Mouse (Mus musculus): Measurements from ENCODE around the gene Hdac7. TPM values are rescaled to one million over a fixed set of nuclear protein-coding genes. Genes with fewer than 3 reads are reported as not detected.
"Not testable (repeated sequence)": the region's sequence is repeated elsewhere in the genome, so short reads cannot be mapped to it uniquely, and the experiment has no call there.

Hdac7 gene
- polyA plus RNA-seq, 1 experiment from 2014 or later, result 19.4 TPM

GRCm38 (mm10) chr15:97875784-97876183 is 31.5 kb upstream of the Hdac7 start:
- H3K36me3 ChIP-seq (ENCODE audit: control insufficient read depth, insufficient read depth, low read length), result no peaks in the 10 kb centered on the region
- H3K9ac ChIP-seq (ENCODE audit: low read depth, low read length), result no peak overlapping the region
- no peaks in the 10 kb centered on the region for H3K9me3 ChIP-seq (ENCODE audit: control insufficient read depth, low read length)
- no peaks in the 10 kb centered on the region for H3K4me1 ChIP-seq (replicated peaks; ENCODE audit: control insufficient read depth, insufficient read depth, low read length)
- no peak overlapping the region for H3K4me3 ChIP-seq (ENCODE audit: low read depth, low read length)
- no peaks in the 10 kb centered on the region for H3K27me3 ChIP-seq (ENCODE audit: control insufficient read depth, insufficient read depth, low read length)
- no peak overlapping the region for H3K4me2 ChIP-seq (replicated peaks; ENCODE audit: low read depth, low read length)
- DNase-seq (ENCODE audit: low spot score), result no peak
- no peak overlapping the region for H3K27ac ChIP-seq (ENCODE audit: low read depth, low read length)
- no peak for ATAC-seq (ENCODE audit: low FRiP score)
- WGBS, result 85% methylated on average over 8 of the region's 8 CpGs

DNA sequence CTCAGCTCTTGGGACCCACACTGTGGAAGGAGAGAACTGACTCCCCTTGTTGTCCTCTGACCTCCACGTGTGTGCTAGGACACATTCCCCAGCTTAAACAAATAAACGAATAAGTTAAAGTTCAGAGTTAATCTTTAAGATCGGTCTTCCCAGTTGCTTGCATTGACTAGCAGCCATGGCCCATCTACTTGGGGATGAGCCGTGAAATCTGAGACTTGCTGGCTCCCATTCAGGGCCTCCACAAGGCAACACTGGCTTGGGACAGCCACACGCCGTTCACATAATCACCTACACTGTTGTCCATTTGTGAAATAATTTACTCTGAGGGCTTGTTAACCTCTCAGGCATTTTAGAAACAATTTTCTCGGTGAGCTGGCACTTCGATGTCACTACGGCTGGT is 29.4 kb upstream of the Hdac7 start:
- no peak for DNase-seq (ENCODE audit: low spot score)

DNA sequence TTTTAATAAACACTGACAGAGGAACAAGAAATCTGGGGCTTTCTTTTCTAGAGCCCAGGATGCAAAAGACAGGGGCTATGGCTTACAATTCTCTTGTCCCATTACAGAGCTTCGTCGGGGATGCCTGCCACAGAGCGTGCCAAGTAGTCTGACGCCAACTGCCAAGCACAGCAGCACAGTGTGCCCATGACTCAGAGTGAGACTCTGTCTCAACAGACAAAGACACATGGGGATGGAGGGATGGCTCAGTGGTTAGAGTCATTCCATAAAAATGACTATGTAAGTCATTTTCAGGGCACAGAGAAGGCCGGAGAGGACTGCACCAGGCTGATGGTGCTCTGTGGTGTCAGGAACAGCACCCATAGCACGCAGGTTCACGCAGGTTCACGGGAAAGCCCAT is 27.9 kb upstream of the Hdac7 start:
- Histone ChIP-seq H3K4me1 (replicated peaks; ENCODE audit: control insufficient read depth, insufficient read depth, low read length) (no peaks in the 10 kb centered on the region), H3K9ac (ENCODE audit: low read depth, low read length) (no peak overlapping the region), H3K9me3 (ENCODE audit: control insufficient read depth, low read length) (no peaks in the 10 kb centered on the region), H3K4me3 (ENCODE audit: low read depth, low read length) (no peak overlapping the region), H3K27ac (ENCODE audit: low read depth, low read length) (no peak overlapping the region), H3K36me3 (ENCODE audit: control insufficient read depth, insufficient read depth, low read length) (no peaks in the 10 kb centered on the region), H3K4me2 (replicated peaks; ENCODE audit: low read depth, low read length) (no peak overlapping the region), H3K27me3 (ENCODE audit: control insufficient read depth, insufficient read depth, low read length) (no peaks in the 10 kb centered on the region)
- DNase-seq (ENCODE audit: low spot score) (no peak), ATAC-seq (ENCODE audit: low FRiP score) (no peak)
- 93% methylated on average over 8 of the region's 8 CpGs for WGBS

More for the DNA sequence above, 29.4 kb upstream of the Hdac7 start:
- Histone ChIP-seq H3K4me2 (replicated peaks; ENCODE audit: low read depth, low read length) (no peak overlapping the region), H3K4me1 (replicated peaks; ENCODE audit: control insufficient read depth, insufficient read depth, low read length) (no peaks in the 10 kb centered on the region), H3K9me3 (ENCODE audit: control insufficient read depth, low read length) (no peaks in the 10 kb centered on the region), H3K9ac (ENCODE audit: low read depth, low read length) (no peak overlapping the region), H3K4me3 (ENCODE audit: low read depth, low read length) (no peak overlapping the region), H3K27me3 (ENCODE audit: control insufficient read depth, insufficient read depth, low read length) (no peaks in the 10 kb centered on the region), H3K27ac (ENCODE audit: low read depth, low read length) (no peak overlapping the region), H3K36me3 (ENCODE audit: control insufficient read depth, insufficient read depth, low read length) (no peaks in the 10 kb centered on the region)
- 78% methylated on average over 9 of the region's 9 CpGs for WGBS
- no peak for ATAC-seq (ENCODE audit: low FRiP score)

DNA sequence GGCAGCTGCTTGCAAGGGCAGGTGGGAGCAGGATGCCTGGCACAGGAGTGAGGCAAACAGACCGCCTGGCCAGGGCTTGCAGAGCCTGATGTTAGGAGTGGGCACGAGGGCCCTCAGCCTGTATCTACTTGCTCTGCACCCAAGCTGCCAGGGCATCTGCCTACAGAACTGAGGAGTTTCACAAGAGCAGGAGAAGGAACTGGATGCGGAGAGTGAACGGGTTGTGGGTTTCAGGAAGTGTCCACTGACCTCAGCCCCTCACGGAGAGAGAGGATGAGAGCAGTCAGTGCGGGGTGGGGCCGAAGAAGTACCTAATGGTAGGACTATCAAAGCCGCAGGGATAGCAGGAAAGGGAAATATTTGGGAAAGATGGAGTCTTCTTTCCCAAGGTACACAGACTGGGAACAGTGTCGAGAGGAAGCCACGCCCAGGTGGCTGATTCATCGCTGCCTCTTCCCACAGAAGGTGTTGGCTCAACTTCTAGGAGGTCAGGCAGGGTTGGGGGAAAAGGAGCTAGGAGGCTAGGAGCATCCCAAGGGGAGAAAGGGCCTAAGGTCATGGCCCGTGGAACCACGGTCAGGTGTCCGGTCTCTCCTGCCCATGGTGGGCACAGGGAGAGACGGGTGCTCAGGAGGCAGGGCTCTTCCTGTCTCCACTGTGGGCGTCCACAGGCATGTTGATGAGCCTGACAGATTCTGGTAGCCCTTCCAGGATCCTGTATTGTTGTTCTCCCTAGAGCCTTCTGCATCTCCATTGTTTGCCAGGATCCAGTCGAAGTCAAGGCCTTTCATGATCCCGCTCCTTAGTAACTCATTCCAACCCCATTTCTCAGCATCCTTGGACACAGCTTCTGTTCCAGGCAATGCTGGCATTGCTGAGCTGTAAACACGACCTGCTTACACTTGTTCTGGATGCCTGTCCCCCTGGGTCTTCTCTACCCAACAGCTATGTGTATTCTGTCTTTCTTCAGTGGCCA is 27.0 kb upstream of the Hdac7 start:
- DNase-seq (ENCODE audit: low spot score) (no peak), ATAC-seq (ENCODE audit: low FRiP score) (no peak)
- H3K4me1 ChIP-seq (replicated peaks; ENCODE audit: control insufficient read depth, insufficient read depth, low read length), result no peaks in the 10 kb centered on the region
- no peaks in the 10 kb centered on the region for H3K27me3 ChIP-seq (ENCODE audit: control insufficient read depth, insufficient read depth, low read length)
- H3K9me3 ChIP-seq (ENCODE audit: control insufficient read depth, low read length), result no peaks in the 10 kb centered on the region
- no peak overlapping the region for H3K4me2 ChIP-seq (replicated peaks; ENCODE audit: low read depth, low read length)
- no peak overlapping the region for H3K4me3 ChIP-seq (ENCODE audit: low read depth, low read length)
- no peak overlapping the region for H3K9ac ChIP-seq (ENCODE audit: low read depth, low read length)
- H3K36me3 ChIP-seq (ENCODE audit: control insufficient read depth, insufficient read depth, low read length), result no peaks in the 10 kb centered on the region
- 86% methylated on average over 19 of the region's 19 CpGs for WGBS
- no peak overlapping the region for H3K27ac ChIP-seq (ENCODE audit: low read depth, low read length)

- not testable (repeated sequence) for ATAC-seq (ENCODE audit: low FRiP score); H3K4me1 ChIP-seq (replicated peaks; ENCODE audit: control insufficient read depth, insufficient read depth, low read length)
- 85% methylated on average over 4 of the region's 4 CpGs for WGBS
Measured at GRCm38 (mm10) chr15:97870116-97870515, 25.8 kb upstream of the Hdac7 start.

GRCm38 (mm10) chr15:97868985-97869384 is 24.7 kb upstream of the Hdac7 start:
- Histone ChIP-seq H3K9me3 (ENCODE audit: control insufficient read depth, low read length) (no peaks in the 10 kb centered on the region), H3K4me2 (replicated peaks; ENCODE audit: low read depth, low read length) (no peak overlapping the region), H3K4me3 (ENCODE audit: low read depth, low read length) (no peak overlapping the region), H3K9ac (ENCODE audit: low read depth, low read length) (no peak overlapping the region), H3K36me3 (ENCODE audit: control insufficient read depth, insufficient read depth, low read length) (no peaks in the 10 kb centered on the region), H3K27ac (ENCODE audit: low read depth, low read length) (no peak overlapping the region), H3K4me1 (replicated peaks; ENCODE audit: control insufficient read depth, insufficient read depth, low read length) (no peaks in the 10 kb centered on the region), H3K27me3 (ENCODE audit: control insufficient read depth, insufficient read depth, low read length) (no peaks in the 10 kb centered on the region)
- ATAC-seq (ENCODE audit: low FRiP score) (no peak), DNase-seq (ENCODE audit: low spot score) (no peak)
- 88% methylated on average over 6 of the region's 6 CpGs for WGBS

More at GRCm38 (mm10) chr15:97870116-97870515, 25.8 kb upstream of the Hdac7 start:
- H3K36me3 ChIP-seq (ENCODE audit: control insufficient read depth, insufficient read depth, low read length); H3K4me2 ChIP-seq (replicated peaks; ENCODE audit: low read depth, low read length); H3K9ac ChIP-seq (ENCODE audit: low read depth, low read length); H3K27me3 ChIP-seq (ENCODE audit: control insufficient read depth, insufficient read depth, low read length); H3K4me3 ChIP-seq (ENCODE audit: low read depth, low read length); H3K27ac ChIP-seq (ENCODE audit: low read depth, low read length); DNase-seq (ENCODE audit: low spot score); H3K9me3 ChIP-seq (ENCODE audit: control insufficient read depth, low read length): not testable (repeated sequence)

DNA sequence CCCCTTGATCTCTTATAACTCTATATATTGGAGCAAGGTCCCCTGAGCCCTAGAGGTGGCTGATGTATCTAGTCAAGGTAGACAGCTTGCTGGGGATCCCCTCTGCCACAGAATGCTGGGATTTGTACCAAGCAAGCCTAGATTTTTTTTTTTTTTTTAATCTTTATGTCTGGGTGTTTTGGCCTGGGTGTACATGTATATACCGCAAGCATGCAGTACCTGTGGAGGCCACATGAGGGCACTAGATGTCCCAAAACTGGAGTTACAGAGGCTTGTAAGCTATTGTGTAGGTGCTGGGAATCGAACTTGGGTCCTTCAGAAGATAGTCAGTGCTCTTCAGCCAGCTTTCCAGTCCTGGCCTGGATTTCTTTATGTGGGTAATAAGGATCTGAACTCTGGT is 21.7 kb upstream of the Hdac7 start:
- no peak overlapping the region for H3K4me3 ChIP-seq (ENCODE audit: low read depth, low read length)
- H3K4me1 ChIP-seq (replicated peaks; ENCODE audit: control insufficient read depth, insufficient read depth, low read length), result no peaks in the 10 kb centered on the region
- no peak overlapping the region for H3K4me2 ChIP-seq (replicated peaks; ENCODE audit: low read depth, low read length)
- H3K9ac ChIP-seq (ENCODE audit: low read depth, low read length), result no peak overlapping the region
- no peaks in the 10 kb centered on the region for H3K9me3 ChIP-seq (ENCODE audit: control insufficient read depth, low read length)
- no peaks in the 10 kb centered on the region for H3K27me3 ChIP-seq (ENCODE audit: control insufficient read depth, insufficient read depth, low read length)
- DNase-seq (ENCODE audit: low spot score), result no peak
- no peak for ATAC-seq (ENCODE audit: low FRiP score)
- 88% methylated on average over 2 of the region's 2 CpGs for WGBS
- no peak overlapping the region for H3K27ac ChIP-seq (ENCODE audit: low read depth, low read length)
- H3K36me3 ChIP-seq (ENCODE audit: control insufficient read depth, insufficient read depth, low read length), result no peaks in the 10 kb centered on the region

DNA sequence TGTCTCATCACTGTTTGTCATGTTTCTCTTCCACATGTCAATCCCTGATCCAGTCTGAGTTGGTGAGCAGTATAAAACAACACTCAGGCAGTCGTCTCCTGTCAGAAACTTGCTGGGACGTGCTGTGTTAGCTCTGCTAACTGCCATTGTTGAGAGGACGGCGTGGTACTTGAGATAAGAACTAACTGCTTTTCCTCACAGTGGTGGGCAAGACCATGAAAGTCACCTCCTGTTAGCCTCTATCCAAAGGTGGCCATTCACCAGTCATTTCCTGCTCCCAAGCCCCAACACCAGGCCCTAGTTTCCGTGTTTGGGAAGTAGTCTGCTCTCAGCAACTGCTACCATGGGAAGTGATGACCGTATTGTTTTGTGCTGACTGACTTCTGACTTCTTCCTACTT is 20.9 kb upstream of the Hdac7 start:
- WGBS, result 75% methylated on average over 6 of the region's 6 CpGs
- Histone ChIP-seq H3K9me3 (ENCODE audit: control insufficient read depth, low read length) (no peaks in the 10 kb centered on the region), H3K27ac (ENCODE audit: low read depth, low read length) (no peak overlapping the region), H3K27me3 (ENCODE audit: control insufficient read depth, insufficient read depth, low read length) (no peaks in the 10 kb centered on the region), H3K9ac (ENCODE audit: low read depth, low read length) (no peak overlapping the region), H3K36me3 (ENCODE audit: control insufficient read depth, insufficient read depth, low read length) (no peaks in the 10 kb centered on the region), H3K4me3 (ENCODE audit: low read depth, low read length) (no peak overlapping the region), H3K4me2 (replicated peaks; ENCODE audit: low read depth, low read length) (no peak overlapping the region), H3K4me1 (replicated peaks; ENCODE audit: control insufficient read depth, insufficient read depth, low read length) (no peaks in the 10 kb centered on the region)
- no peak for ATAC-seq (ENCODE audit: low FRiP score)
- DNase-seq (ENCODE audit: low spot score), result no peak
